Mouse (Mus musculus) gastrocnemius, adult 8-10 months (tissue): ENCODE results near the gene Smdt1. TPM values are rescaled to one million over a fixed set of nuclear protein-coding genes. Genes with fewer than 3 reads are reported as not detected.

Experiments
- DNase-seq, 2 experiments: peaks; one replicate each; pipeline ENCODE4 v3.0.0; 2022; ENCODE audit warnings: low spot score in 2 of 2
- total RNA-seq, 4 experiments: library from RNA; stranded (reverse); gene quantifications; 2 replicates each; pipeline ENCODE4 v1.2.4; 2022

The Smdt1 gene
- 100 to 1,000 TPM; 129 to 149 (median 142) TPM for total RNA-seq

DNA sequence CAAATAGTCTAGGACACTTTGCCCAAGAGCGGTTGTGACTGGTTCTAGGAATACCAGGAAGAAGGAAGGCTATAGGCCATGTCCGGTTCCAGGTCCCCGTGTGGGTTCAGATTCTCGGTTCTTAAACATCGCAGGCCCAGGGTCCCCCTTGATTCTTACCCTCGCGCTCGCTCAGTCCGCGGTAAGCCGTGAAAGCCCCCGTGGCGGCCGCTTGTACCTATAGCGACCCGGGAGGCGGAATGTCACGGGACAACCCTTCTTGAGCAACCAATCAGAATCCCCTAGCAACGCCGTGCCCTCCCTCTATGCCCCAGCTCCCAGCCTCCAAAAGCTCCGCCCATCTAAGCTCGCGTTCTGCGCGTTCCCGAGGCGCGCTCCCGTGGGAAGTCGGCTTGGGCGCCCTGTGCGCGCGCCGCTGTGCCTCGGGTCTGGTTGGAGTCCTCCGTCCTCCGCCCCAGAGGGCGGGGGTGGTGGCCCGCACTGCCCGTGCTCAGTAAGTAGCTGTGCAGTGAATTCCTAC, at the start of gene Smdt1, which contains the start of the genes Naga and Pheta2:
TSS of gene Smdt1 (plus strand) at position 367 of the 520 bp plus-strand sequence.
TSS of gene Naga (minus strand) at position 333 of the 520 bp plus-strand sequence.
TSS of gene Pheta2 (plus strand) at position 350 of the 520 bp plus-strand sequence.
- DNase-seq, result peak; percentile 94 to 97

DNA sequence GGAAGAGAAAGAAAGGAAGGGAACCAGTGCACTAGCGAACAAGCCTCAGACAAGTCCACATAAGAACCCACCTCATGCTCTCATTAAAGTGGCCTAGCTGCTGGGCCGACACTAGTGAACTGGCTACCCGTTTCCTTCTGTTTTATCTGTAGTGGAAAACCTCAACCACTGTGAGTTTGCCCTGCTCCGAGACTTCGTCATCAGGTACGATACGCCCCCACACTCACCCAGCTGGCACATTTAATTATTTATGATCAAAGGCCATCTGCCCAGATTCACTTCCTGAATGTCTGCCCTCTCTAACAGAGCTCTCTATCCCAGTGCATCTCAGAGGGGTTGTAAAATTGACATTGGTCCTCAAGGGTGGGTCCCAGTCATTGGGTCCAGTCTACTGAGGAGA, 48.5 kb upstream of the Smdt1 start:
- no peak for DNase-seq

DNA sequence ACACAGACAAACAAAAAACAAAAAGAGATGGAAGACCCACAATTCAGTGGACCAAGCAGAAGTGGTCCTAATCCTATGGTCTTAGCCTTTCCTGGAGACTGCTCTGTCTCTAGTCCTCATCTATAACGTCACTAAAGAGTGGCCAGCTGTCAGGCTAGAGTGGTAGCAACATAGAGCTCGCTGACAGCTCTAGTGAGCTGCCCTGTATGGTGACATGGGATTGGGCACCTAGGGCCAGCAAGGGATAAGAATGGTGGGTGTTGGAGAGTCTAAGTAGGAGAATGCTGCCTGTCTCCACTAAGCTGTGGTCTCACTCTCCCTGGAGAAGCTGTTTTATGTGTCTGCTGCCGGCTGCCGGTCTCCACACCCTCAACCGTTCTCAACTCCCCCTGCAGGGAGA, 45.9 kb upstream of the Smdt1 start:
- no peak for DNase-seq

DNA sequence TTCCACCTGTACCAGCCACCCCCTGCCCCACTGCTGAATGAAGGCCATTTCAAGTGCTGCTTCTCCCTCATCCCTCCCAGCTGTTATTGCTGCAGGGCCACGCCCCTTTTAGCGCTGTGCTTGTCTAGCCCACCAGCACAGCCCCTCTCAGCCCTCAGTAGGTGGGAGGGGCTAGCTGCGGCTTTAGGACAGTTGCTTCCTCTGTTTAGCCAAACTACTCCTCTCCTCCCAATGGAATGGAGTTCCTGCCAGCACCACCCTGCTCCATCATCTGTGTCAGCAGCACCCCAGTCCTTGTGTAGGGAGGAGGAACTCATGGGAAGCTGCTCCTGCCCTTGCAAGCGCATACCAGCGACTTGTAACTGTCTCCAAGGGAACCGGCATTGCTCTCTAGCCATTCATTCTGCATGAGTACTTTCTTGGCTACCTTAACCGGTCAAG, 45.5 kb upstream of the Smdt1 start:
- no peak for DNase-seq

DNA sequence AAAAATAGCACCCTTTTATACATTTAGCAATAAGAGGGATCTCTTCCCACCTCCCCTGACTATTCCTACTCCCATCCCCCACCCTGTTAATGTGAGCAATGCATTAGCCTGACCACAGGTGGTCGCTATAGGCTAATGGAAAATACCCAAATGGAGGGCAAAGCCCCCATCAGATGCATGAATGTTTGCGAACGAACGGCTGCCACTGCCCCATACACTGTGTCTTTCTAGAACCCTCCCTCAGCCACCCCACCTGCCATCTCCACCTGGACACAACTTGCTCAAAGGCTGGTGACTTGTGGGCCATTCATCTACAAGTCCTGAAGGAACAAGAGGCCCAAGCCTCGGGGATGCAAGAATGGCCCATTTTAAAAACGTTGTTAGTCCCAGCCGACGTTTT, 44.7 kb upstream of the Smdt1 start:
- no peak for DNase-seq

DNA sequence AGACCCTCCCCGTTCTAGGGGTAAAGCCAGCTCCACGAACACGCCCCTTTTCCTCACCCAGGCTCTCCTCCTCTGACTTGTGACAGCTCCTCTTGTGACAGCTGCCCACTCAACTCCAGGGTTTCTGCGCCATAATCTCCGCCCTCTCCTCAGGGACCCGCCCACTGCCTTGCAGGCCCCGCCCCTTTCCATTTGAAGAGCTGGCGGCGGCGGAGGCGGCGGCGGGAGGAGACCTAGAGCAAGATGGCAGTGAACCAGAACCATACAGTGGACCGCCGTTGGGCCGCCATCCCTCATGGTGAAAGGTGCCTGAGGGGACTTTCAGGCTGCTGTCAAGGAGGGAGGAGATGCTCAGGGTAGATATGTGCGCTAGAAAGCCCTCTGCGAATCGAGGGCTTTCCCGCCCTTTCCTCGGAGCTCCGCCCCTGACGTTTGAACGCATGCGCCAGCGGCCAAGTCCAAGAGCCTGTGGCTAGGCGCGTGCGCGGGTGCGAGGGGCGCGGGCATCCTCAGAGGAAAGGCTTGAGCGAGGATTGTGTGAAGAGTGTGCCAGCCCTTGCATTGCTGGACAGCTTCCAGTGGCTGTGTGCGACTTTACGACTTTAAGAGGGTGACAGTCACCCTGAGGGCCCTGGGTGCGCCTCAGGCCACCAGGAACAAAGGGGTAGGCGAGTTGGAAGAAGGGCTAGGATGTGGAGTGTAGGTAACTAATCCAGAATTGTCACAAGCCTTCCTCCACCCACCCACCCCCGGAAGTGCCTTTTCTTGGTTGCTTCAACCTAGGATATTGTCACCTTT, 39.8 kb upstream of the Smdt1 start, which contains the start of gene Wbp2nl:
TSS of gene Wbp2nl (plus strand) at position 191 of the 798 bp plus-strand sequence.
- DNase-seq, result no peak

DNA sequence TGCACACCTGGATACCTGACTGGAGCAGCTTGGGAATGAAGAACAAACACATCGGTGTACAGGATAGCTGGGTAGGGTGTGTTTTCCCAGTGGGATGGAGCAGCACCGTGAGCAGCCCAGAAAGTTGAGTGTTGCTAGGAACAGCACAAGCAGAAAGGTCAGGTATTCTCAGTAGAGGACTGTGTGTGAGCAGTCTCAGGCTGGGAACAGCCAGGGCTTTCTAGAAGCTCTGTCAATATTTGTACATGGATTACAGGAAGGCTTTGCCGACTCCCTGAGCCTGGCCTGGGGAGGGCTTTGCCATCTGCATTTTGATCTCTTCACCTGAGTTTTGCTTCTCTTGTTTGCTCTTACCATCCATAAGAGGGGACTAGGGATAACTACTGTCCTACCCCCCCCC, 31.7 kb upstream of the Smdt1 start:
- DNase-seq, result no peak

DNA sequence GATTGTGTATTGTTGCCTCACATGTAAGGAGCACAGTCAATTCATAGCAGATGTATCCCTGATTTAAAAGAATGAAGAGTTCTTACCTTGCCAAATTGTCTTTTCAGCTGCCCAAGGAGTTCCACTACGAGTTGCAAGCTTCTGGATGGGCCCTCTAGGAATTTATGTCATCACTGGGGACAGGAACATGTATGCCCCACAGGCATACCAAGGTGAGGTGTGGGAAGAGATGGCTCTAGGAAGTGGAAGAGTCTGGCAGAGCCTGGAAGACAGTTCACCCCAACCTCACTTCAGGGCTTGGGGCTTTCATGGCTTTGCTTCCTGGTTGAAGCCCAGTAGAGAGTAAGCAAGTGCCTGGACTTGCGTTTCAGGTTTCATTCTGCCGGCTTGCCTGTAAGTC, 30.3 kb upstream of the Smdt1 start:
- DNase-seq, result no peak

DNA sequence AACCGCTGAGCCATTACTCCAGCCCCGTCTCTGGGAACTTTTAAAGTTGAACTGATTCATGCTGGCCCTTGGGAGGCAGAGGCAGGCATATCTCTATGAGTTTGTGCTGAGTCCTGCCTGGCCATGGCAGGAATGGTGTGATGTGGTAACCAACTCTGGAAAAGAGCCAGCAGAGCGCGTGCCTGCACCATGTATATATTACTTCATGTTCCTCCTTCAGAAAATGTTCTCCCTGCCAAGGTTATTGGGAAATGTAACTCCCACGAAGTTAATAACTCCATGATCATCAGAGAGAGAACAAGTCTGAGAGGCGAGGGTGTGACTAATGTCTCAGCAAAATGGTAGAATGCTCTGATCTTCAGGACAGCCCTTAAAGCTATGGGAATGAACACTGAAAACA, 20.9 kb upstream of the Smdt1 start:
- DNase-seq, result no peak

DNA sequence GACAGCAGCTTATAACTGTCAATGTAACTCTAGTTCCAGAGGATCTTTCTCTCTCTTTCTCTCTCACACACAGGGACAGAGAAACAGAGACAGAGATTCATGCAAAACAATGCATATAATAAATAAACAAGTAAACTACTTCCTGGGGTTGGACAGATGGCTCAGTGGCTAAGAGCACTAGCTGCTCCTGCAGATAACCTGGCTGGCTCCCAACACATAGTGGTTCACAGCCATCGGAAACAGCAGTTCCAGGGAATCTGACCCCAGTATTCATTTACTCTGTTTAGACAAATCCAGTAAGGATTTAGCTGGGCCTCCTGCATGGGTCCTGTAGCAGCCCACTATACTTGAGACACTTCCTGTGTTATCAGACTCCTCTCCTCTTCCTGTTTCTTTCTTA, 19.1 kb upstream of the Smdt1 start:
- no peak for DNase-seq

DNA sequence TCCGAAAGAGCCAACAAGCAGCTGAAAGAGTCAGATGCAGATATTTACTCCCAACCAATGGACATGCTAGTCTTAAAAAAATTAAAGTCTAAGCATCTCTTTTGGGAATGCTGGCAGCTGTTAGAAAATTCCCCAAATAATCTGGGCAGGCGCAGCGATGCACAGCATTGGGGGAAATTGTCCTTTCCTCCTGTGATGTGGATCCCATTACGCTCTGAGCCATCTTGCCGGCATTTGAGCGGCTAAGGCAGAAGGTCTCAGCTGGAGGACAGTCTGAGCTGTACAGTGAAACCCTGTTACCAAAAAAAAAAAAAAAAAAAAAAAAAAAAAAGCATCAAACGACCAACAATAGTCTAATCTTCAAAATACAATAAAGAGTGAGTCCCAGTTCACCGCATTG, 16.6 kb upstream of the Smdt1 start:
- DNase-seq, result no peak

DNA sequence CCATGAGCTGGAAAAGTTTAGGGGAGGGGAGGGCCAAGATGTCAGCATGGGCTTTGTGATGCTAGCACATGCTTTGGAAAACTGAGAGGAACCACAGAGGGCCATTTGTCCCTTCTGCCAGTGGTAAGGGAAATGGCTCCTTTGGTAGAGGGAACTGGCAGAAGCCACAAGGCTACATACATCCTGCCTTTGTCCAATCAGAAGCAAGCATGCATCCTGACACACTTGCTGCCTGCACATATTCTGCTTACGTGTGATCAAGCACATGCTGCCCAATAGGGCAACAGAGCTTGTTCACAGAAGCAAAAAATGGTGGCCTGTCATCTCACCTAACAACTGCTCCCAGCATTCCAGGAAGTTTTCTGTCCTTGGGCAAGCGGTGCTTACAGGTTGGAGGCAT, 13.4 kb upstream of the Smdt1 start:
- DNase-seq, result no peak

DNA sequence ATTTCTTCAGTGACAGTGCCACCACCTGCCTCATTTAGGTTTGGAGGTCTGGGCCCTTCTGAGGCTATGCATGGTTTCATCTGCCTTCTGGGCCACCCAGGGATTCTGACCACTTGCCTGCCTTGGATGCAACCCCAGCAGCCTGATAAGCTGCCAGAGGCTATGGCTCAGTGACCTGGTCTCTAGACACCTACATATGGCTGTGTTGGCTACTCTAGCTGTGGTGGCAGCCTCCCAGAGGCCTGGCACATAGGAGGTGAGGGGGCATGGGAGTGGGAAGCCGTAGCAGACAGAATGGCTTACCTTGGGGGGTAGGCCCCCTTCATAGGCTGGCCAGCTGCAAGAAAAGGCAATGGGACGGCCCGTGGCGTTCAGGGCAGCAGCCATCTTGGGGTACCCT, 3.6 kb upstream of the Smdt1 start:
- DNase-seq, result no peak

DNA sequence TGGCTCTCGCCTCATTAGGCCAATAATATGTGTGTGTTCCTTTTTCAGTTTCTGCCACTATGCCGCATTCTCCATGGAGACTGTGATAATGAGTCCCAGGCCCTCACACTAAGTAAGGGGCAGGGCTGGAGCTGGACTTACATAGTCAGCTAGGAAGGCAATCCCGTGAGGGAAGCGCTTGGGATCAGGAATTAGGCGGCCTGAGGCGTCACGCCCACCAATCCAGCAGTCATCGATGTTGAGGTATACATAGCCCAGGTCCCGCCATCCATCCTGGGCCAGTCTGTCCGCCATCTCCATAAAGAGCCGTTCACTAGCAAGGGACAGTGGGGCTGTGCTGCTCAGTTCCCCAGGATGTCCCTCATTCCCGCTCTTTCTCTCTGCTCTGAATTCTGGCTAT, 2.1 kb upstream of the Smdt1 start:
- no peak for DNase-seq

DNA sequence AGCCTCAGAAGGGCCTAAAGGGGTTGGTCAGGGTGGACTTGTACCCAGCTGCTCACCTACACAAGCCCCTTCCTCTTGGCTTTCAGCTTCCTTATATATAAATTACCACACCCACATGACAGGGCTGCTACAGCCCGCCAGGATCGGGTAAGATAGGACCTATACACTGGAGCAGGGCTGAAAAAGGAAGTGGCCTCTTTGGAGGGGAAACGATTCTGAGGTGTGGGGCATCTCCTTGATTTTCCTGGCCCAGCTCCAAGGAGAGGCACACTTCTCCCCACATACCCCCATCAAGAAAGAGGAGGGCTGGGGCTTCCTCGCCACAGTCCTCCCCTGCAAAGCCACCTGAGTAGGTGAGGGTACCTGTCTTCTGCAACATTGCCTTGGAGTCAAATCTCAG, 884 bp upstream of the Smdt1 start:
- no peak for DNase-seq

DNA sequence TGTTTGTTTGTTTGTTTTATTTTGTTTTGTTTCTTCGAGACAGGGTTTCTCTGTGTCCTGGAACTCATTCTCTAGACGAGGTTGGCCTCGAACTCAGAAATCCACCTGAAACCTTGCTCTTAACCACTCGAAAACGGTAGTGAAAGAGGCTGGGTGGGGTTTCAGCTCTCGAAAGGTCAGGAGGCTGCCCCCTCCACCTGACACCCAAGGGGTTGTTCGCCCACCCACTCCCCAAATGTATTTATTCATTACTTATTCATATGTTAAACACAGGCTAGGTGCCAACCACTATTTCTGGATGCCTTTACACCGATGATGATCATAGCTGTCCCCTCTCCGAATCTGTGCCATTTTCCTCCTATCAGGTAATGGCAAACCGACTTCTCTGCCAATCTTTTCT, 391 bp downstream of the Smdt1 start:
- no peak for DNase-seq

DNA sequence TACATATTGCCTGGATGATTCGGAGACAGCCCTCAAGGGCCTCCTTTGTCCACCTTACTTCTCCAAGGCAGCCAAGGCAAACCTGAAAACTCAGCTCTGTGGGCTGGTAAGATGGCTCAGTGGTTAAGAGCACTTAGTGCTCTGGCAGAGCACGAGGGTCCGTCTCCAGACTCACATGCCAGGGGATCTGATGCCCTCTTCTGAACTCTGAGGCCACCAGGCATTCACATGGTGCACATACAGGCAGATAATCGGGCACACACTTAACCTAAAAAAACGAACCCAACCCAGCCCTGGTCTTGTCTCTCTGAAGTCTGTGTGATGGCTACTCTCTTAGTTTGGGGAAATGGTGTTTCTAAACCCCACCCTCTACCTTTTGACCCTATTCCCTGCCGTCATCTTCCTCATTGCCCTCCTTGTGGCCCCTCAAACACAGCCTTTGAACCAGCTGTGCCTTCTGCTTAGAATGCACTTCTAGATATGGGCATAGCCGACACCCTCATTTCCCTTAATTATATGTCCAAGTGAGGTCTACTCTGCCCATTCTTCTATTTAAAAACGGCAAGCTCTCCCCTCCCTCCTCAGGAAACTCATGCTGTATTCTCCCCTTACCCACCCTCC, 985 bp downstream of the Smdt1 start:
- DNase-seq, result no peak

DNA sequence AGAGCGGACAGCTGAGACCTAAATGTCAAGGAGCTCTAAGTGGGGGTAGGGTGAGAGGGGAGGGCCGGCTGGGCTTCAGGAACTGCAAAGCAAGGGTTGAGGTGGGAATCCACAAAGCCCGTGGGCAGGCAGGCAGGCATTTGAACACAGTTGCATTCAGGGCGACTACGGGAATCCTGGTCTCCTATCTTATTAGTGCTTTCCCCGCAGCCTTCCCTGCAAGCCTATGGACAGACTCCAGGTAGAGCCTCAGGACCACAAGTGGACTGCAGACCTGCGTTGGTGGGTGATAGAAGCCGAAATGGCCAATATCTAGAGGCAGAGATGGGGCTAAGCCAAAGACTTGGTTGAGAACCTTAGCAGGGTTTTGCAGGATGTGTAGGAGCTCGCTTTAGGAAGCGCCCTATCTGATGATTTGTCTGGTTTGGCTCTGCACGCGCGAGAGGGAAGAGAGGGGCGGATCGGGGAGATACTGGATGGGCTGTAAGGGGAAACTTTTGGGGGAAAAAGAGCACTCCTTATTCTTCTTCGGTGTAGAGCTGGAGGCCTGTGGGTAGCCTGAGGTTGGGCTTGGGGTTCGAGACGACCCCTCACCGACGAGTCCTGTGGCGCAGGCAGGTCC, 1.8 kb downstream of the Smdt1 start:
- no peak for DNase-seq

DNA sequence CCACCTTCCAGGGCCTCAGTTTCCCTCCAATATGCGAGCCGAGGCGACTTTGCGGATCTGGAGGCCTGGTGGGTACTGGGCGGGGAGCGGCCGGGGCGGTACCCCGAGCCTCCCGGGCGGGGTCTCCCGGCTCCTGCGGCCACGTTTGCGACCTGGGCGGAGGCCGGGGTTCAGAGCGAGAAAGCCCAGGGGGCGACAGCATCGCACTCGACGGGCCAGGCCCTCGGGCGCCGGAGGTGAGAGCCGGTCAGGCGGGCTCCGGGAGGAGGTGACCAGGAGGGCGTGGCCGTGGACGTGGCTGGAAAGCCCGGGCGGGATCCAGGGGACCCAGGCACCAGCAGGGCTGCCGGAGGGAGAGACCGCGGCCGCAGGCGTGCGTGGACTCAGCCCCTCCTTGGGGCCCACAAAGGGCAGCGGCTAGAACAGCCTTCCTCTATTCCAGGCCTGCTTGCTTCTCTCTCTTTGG, 2.3 kb downstream of the Smdt1 start:
- peak in 1 of 2 experiments; percentile 50 for DNase-seq

DNA sequence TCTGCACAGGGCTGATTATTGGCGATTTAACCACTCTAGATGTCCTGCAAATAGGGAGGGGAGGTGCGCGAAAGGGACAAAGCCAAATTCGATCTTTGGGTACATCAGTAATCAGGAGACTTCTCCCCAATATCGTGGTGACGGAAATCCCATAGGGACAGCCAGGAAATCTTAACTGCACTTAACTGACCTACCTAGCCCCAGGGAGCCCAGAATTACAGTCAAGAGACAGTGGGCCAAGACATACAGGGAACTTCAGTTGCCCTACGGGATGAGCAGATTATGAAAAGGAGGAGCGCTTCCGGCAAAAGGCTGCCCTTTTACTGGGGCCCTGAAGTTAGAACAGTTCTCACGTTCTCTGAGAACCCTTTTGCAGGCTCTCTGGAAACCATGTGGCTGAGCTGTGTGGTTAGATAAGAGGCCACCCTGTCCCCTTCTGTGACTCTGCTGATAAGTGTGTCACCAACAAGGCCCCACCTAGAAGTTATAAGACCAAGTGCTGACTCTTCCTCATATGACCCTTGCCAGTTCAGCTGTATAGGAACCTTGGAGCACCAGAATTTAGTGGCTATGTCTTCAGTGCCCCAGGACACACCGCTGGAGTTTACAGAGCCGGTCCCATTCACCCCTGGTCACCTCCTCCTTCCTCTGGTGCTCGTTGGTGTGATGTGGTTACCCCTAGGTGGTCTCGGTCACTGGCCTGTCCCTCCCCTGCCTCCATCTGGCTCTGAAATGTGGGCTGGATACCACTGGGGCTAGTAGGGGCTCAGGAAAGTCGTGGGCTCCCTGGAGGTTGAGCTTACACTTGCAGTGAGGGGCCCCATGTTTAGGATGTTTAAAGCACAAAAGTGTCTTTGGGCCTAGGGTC, 3.1 kb downstream of the Smdt1 start:
- no peak for DNase-seq

DNA sequence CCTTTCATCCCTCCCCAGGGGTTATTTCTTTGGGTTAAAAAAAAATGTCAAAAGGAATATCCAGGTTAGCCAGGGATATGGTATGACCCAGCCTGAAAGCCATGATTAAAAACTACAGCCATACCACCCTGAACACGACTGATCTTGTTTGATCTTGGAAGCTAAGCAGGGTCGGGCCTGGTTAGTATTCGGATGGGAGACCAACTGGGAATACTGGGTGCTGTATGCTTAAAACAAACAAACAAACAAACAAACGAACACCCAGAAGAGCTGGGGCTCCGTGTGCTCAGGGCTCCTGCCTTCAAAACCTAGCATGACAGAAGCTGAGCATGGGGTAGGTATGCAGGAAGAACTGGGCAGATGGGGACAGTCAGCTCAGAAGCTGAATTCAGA, 3.8 kb downstream of the Smdt1 start:
- DNase-seq, result no peak
